Mouse (Mus musculus) neural tube, embryonic 13.5 days (tissue): ENCODE results near the gene Aars. TPM values are rescaled to one million over a fixed set of nuclear protein-coding genes. Genes with fewer than 3 reads are reported as not detected.
"Not testable (repeated sequence)": the region's sequence is repeated elsewhere in the genome, so short reads cannot be mapped to it uniquely, and the experiment has no call there.

Source experiments
- ATAC-seq: fragments of 200-750 bp; cut with Nextera tagmentation; 2 replicates; pipeline ENCODE4 v1.8.0; 2017; ENCODE audit warnings: low read depth, mild to moderate bottlenecking, moderate TSS enrichment, moderate library complexity
- H3K27ac ChIP-seq: fragments of 300-500 bp; sonication (generic); replicated peaks from 2 replicates; pipeline ENCODE4 v1.5.1; 2015; ENCODE audit warnings: moderate library complexity, mild to moderate bottlenecking, inconsistent platforms
- H3K27me3 ChIP-seq: fragments of 300-500 bp; sonication (generic); 2 replicates; pipeline ENCODE4 v1.6.1; 2015; ENCODE audit warnings: mild to moderate bottlenecking, inconsistent platforms
- H3K36me3 ChIP-seq: fragments of 300-500 bp; sonication (generic); 2 replicates; pipeline ENCODE4 v1.6.1; 2015; ENCODE audit warnings: mild to moderate bottlenecking, inconsistent platforms
- H3K4me1 ChIP-seq: fragments of 300-500 bp; sonication (generic); replicated peaks from 2 replicates; pipeline ENCODE4 v1.6.1; 2015; ENCODE audit warnings: inconsistent platforms
- H3K4me2 ChIP-seq: fragments of 300-500 bp; sonication (generic); 2 replicates; pipeline ENCODE4 v1.6.1; 2015; ENCODE audit warnings: inconsistent platforms, mild to moderate bottlenecking, moderate library complexity
- H3K4me3 ChIP-seq: fragments of 300-500 bp; sonication (generic); 2 replicates; pipeline ENCODE4 v1.5.1; 2015; ENCODE audit warnings: mild to moderate bottlenecking, inconsistent platforms
- H3K9ac ChIP-seq: fragments of 300-500 bp; sonication (generic); 2 replicates; pipeline ENCODE4 v1.6.1; 2015; ENCODE audit warnings: moderate library complexity, mild to moderate bottlenecking, inconsistent platforms
- H3K9me3 ChIP-seq: fragments of 300-500 bp; sonication (generic); 2 replicates; pipeline ENCODE4 v1.6.1; 2016; ENCODE audit warnings: inconsistent platforms
- WGBS: fragments of 180-500 bp; shearing (Covaris S2); methylation state at CpG from one replicate; pipeline ENCODE4 v1.1.7; 2015; 5-methylcytosine and 5-hydroxymethylcytosine counted together
- polyA plus RNA-seq: library from polyadenylated mRNA; unstranded; fragments of >200 nt; fragmentation: Nextera tagmentation; extraction: Ambion mirVana; gene quantifications from 2 replicates; pipeline ENCODE4 v1.2.1, GENCODE M21; 2015

Gene Aars
- polyA plus RNA-seq, result 74.5 and 75.3 TPM in 2 replicates

DNA sequence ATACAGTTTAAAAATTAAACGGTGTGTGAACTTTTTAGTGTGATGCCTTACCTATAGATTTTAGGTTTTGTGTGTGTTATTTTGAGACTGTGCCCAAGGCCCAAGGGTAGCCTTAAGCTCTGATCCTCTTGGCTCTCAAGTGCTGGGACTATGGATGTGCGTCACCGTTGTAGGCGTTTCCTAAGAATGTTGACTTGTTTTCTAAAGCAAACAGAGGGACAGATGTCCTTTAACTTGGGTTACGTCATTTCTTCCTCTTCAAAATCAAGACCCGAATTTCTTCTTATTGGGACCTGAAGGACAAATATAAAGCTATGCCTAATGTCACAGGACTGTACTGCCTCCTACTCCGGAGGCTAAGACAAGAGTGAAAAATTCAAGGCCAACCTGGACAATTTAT is at the start of gene Aars:
Gene Aars (plus strand): TSS at position 229 of the 400 bp plus-strand sequence.
- peaks cover 32% of the 10 kb centered on the region for H3K4me1 ChIP-seq
- no peak for ATAC-seq

DNA sequence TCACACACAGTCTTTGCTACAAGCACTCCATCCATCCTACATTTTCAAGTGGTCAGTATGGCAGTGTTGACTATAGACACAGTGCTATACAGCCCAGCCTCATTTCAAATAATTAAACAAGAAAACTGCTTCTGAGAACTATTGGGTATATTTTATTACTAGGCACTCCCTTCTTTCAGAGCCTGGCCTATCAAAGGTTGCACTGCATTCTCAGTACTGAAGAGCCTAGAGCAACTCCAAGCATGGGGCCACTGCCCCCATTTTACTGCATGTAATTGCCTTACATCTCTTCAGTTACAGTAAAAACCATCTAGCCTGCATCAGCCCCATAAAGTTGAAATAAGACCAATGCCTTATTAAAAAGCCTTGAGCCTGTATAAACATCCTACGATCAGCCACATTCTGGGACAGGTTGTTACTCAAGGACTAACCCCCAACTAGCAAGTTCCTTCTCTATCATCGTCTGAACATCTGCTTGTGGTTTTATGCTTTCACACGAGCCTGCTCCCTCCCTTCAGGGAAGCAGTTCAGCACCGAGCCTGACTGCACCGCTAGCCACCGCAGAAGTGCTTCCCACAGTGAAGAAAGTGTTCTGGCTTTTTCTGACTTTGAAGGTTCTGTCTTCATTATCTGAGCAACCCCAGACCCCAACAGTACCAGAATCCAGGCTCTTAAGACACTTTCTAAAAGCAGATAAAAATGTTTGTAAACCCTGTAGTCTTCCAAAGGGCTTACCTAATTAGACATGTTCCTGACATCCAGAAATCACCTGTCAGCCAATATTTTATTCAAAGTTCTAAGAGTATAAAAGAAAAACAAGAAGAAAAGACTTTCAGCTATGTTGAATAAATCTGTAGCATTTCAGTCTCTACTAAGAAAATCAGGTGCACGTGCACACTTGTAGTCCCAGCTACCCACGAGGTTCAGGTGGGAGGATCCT is 44.9 kb upstream of the Aars start:
- Histone ChIP-seq H3K4me1 (no peaks in the 10 kb centered on the region), H3K27me3 (no peaks in the 10 kb centered on the region), H3K4me3 (no peak overlapping the region), H3K4me2 (no peak overlapping the region), H3K36me3 (peaks cover 93% of the 10 kb centered on the region), H3K9ac (no peak overlapping the region), H3K9me3 (no peaks in the 10 kb centered on the region), H3K27ac (no peak overlapping the region)
- no peak for ATAC-seq
- 87% methylated on average over 8 of the region's 8 CpGs for WGBS

More for the DNA sequence above, at the start of gene Aars:
- H3K9me3 ChIP-seq, result no peaks in the 10 kb centered on the region
- peak within 1 kb of the TSS; percentile 69 for H3K4me3 ChIP-seq
- H3K36me3 ChIP-seq, result peaks cover 16% of the 10 kb centered on the region
- WGBS, result 94% methylated on average over 7 of the region's 7 CpGs
- H3K4me2 ChIP-seq, result peak within 1 kb of the TSS; percentile 82
- peak within 1 kb of the TSS; percentile 85 for H3K9ac ChIP-seq
- H3K27ac ChIP-seq, result peak within 1 kb of the TSS; percentile 87
- peaks cover 16% of the 10 kb centered on the region for H3K27me3 ChIP-seq

GRCm38 (mm10) chr8:110990017-110990416 is 42.9 kb upstream of the Aars start:
- H3K36me3 ChIP-seq, result peaks cover 89% of the 10 kb centered on the region
- 91% methylated on average over 9 of the region's 9 CpGs for whole genome bisulfite sequencing
- no peak overlapping the region for H3K27ac ChIP-seq
- H3K9ac ChIP-seq, result no peak overlapping the region
- no peak overlapping the region for H3K4me3 ChIP-seq
- no peaks in the 10 kb centered on the region for H3K4me1 ChIP-seq
- no peak overlapping the region for H3K4me2 ChIP-seq
- no peak for ATAC-seq
- H3K9me3 ChIP-seq, result no peaks in the 10 kb centered on the region
- H3K27me3 ChIP-seq, result no peaks in the 10 kb centered on the region

GRCm38 (mm10) chr8:110996641-110997430 is 36.1 kb upstream of the Aars start:
- no peak for ATAC-seq
- peak overlapping the region; percentile 85 for H3K27ac ChIP-seq
- no peaks in the 10 kb centered on the region for H3K27me3 ChIP-seq
- H3K4me3 ChIP-seq, result peak overlapping the region; percentile 93
- peaks cover 15% of the 10 kb centered on the region for H3K4me1 ChIP-seq
- no peaks in the 10 kb centered on the region for H3K9me3 ChIP-seq
- H3K4me2 ChIP-seq, result peak overlapping the region; percentile 95
- H3K9ac ChIP-seq, result peak overlapping the region; percentile 84
- WGBS, result 43% methylated on average over 16 of the region's 16 CpGs
- H3K36me3 ChIP-seq, result peaks cover 26% of the 10 kb centered on the region

DNA sequence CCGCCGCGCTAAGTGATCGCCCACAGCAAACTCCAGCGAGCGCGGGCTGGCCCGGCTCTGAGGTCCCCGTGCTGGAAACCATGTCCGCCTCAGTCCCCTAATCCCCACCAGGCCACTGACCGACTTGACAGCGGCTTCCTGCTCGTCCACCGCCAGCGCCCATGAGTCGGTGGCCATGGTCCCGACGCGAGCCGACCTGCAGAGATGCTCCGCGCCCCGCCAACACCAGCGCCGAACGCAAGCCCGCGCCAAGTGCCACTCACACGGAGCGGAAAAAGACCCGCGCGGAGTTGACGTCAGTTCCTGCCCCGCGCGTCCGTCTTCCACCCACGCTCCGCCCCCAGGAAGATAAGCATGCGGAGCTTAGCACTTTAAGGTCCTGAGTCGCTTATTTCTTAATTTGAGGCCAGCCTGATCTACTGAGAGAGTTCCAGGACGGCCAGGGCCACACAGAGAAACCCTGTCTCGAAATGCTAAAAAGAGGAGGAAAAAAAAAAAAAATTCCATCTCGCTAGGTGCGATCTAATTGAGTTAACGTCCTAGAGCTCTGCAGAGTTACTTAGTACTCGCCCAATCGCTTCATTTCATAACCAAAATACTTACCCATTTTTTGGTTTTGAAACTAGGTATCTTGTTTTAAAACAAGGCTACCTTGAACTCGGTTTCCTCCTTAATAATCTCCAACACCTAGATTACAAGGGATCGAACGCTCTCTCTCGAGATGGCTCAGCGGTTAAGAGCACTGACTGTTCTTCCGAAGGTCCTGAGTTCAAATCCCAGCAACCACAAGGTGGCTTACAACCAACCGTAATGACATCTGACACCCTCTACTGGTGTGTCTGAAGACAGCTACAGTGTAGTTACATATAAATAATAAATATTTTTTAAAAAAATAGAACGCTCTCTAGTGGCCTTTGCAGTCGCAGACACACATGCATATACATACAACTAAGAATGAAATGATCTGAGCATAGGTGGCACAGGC is 35.1 kb upstream of the Aars start, which contains the start of gene Ddx19a:
Gene Ddx19a (minus strand): TSS at position 254 of the 985 bp plus-strand sequence.
- Histone ChIP-seq H3K27ac (peak within 1 kb of the TSS; percentile 85), H3K9me3 (no peaks in the 10 kb centered on the region), H3K4me1 (peaks cover 15% of the 10 kb centered on the region), H3K9ac (peak within 1 kb of the TSS; percentile 84), H3K36me3 (peaks cover 22% of the 10 kb centered on the region), H3K27me3 (no peaks in the 10 kb centered on the region), H3K4me3 (peak within 1 kb of the TSS; percentile 93), H3K4me2 (peak within 1 kb of the TSS; percentile 95)
- ATAC-seq, result peak; percentile 98
- 3% methylated on average over 58 of the region's 58 CpGs for WGBS

DNA sequence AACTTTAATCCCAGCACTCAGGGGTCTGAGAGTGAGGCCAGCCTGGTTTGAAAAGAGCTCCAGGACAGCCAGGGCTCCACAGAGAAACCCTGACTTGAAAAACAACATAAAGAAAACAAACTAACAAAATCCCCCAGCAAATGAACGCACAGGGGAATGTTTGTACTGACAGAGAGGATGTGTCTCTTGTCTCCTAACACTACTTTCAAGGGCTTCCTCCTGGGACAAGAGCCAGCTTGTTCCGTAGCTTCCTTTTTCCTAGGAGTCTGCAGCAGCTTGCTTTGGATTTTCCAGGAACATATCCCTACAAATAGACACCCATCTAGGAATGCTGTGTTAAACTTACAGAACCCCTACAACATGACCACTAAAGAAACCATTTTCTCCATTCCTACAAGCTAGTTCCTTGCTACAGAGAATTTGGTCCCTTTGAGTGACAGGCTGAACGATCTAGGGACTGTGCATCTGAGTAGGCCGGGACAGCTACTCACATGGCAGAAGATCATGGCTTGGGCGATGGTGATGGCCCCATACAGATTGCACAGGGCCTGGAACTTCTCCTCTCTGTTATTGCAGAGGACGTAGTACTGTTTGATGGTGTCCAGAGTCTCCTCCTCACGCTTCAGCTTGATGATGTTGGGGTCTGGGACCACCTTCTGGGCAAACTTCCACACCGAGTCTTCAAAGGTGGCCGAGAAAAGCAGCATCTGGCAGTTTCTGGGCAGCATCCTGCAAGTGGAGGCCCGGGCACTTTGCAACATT is 22.5 kb upstream of the Aars start:
- not testable (repeated sequence) for H3K9me3 ChIP-seq, H3K4me3 ChIP-seq, H3K9ac ChIP-seq, ATAC-seq, H3K27me3 ChIP-seq, H3K4me2 ChIP-seq, H3K4me1 ChIP-seq, H3K27ac ChIP-seq
- H3K36me3 ChIP-seq, result peaks cover 68% of the 10 kb centered on the region
- 89% methylated on average over 7 of the region's 10 CpGs for WGBS

- not testable (repeated sequence) for H3K9me3 ChIP-seq, ATAC-seq, H3K4me1 ChIP-seq, H3K4me3 ChIP-seq, H3K27ac ChIP-seq, H3K9ac ChIP-seq, H3K36me3 ChIP-seq
- 79% methylated on average over 2 of the region's 2 CpGs for WGBS
- Histone ChIP-seq H3K27me3 (peaks cover 12% of the 10 kb centered on the region), H3K4me2 (peak overlapping the region; percentile 90; the same call in 1 of the 2 replicates)
Observed at GRCm38 (mm10) chr8:111026609-111027008, 6.3 kb upstream of the Aars start.

DNA sequence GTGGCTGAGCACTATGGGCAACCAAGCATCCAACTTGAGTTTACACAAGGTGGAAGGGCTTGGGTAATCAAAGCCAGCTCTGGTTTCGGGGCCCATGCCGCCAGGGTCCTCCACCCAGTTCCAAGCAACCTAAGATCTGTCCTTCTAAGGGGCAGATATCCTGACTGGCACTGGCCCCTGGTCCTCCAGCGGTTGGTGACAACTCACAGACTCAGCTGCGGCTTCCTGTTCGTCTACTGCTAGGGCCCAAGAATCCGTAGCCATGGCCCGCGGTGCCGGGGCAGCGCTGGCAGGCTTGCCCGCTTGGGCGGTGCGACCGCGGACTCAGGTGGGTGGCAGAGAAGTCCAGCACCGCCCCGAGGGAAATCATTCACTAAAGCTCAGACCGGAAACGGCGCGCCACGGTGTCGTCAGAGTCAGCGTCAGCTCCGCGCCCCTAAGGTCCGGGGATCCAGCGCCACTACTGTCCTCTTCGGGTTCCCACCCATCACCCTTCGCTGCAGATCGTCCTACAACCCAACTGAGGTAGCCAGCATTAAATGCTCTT is 5.5 kb upstream of the Aars start:
- peak; percentile 92 for ATAC-seq
- Histone ChIP-seq H3K36me3 (no peaks in the 10 kb centered on the region), H3K9me3 (no peaks in the 10 kb centered on the region), H3K27ac (peak overlapping the region; percentile 74), H3K4me2 (peak overlapping the region; percentile 90), H3K27me3 (peaks cover 16% of the 10 kb centered on the region), H3K4me1 (peaks cover 10% of the 10 kb centered on the region), H3K4me3 (peak overlapping the region; percentile 85), H3K9ac (peak overlapping the region; percentile 88)
- WGBS, result under 1% methylated on average over 31 of the region's 31 CpGs

GRCm38 (mm10) chr8:111029589-111029988 is 3.4 kb upstream of the Aars start:
- no peaks in the 10 kb centered on the region for H3K9me3 ChIP-seq
- no peak overlapping the region for H3K4me3 ChIP-seq
- H3K4me1 ChIP-seq, result peaks cover 18% of the 10 kb centered on the region
- no peak overlapping the region for H3K4me2 ChIP-seq
- no peaks in the 10 kb centered on the region for H3K36me3 ChIP-seq
- WGBS, result 66% methylated on average over 4 of the region's 4 CpGs
- H3K27me3 ChIP-seq, result peaks cover 16% of the 10 kb centered on the region
- H3K9ac ChIP-seq, result no peak overlapping the region
- H3K27ac ChIP-seq, result no peak overlapping the region
- ATAC-seq, result no peak

DNA sequence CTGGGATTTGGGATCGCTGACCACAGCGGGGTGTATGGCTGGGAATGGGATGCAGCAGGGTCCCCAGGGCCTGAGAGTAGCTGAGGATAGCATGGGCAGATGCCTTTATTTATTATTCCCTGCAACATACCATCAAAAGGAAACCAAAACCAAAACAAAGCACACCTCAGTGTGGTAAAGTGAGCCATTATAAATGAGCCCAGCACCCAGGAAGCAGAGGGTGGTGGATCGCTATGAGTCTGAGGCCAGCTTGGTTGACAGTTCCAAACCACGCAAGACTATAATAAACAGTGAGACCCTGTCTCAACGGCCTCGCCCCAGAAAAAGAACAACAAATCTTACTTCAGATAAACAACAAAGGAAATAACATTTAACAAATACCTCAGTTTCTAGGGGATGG is 2.9 kb upstream of the Aars start:
- no peak for ATAC-seq
- Histone ChIP-seq H3K9ac (no peak overlapping the region), H3K4me2 (no peak overlapping the region), H3K27me3 (peaks cover 16% of the 10 kb centered on the region), H3K4me1 (peaks cover 22% of the 10 kb centered on the region), H3K27ac (no peak overlapping the region), H3K36me3 (no peaks in the 10 kb centered on the region), H3K4me3 (no peak overlapping the region), H3K9me3 (no peaks in the 10 kb centered on the region)
- WGBS, result 84% methylated on average over 6 of the region's 6 CpGs
